Mouse (Mus musculus) CD4-positive, CD25-positive, alpha-beta regulatory T cell, adult 9 weeks (primary cell): Measurements from ENCODE around the gene Myo7a. TPM values are rescaled to one million over a fixed set of nuclear protein-coding genes. Genes with fewer than 3 reads are reported as not detected.

ENCODE experiments used
- polyA plus RNA-seq: library from polyadenylated mRNA; unstranded; fragments of 100-300 nt; shearing (Covaris generic); gene quantifications from one replicate; pipeline ENCODE4 v1.2.1, GENCODE M21; 2017

Myo7a gene
- polyA plus RNA-seq: 3.8 TPM

GRCm38 (mm10) chr7:98119179-98119960 lies at the start of gene Myo7a:
Gene Myo7a, minus strand, starts transcription at chr7:98119524.

GRCm38 (mm10) chr7:98145402-98145801 lies 26.1 kb upstream of the Myo7a start, which contains the start of gene Omp:
Gene Omp, minus strand, starts transcription at chr7:98145502.

Other genes with a start within 250 kb of the Myo7a start
- gene Gdpd4, start 199.6 kb downstream of the Myo7a start, polyA plus RNA-seq: not detected
- gene Omp, start 26.0 kb upstream of the Myo7a start, polyA plus RNA-seq: not detected
- gene Capn5, start 58.8 kb upstream of the Myo7a start, polyA plus RNA-seq: 2.9 TPM
- gene B3gnt6, start 80.0 kb upstream of the Myo7a start, polyA plus RNA-seq: not detected
- gene Acer3, start 201.7 kb upstream of the Myo7a start, polyA plus RNA-seq: 13.8 TPM
- not detected for gene Tsku, start 241.8 kb upstream of the Myo7a start, polyA plus RNA-seq